Mouse (Mus musculus) neural tube, embryonic 11.5 days (tissue): ENCODE data around the gene Asb1. TPM values are rescaled to one million over a fixed set of nuclear protein-coding genes. Genes with fewer than 3 reads are reported as not detected.
A peak's percentile ranks its signal among the peaks of the same experiment; 100 is the strongest.

ENCODE experiments used
- ATAC-seq: fragments of 200-750 bp; cut with Nextera tagmentation; 2 replicates; pipeline ENCODE4 v1.8.0; 2017; ENCODE audit warnings: moderate number of reproducible peaks, mild to moderate bottlenecking, moderate TSS enrichment, moderate library complexity; ENCODE audit not compliant: insufficient read depth, low FRiP score, low TSS enrichment
- DNase-seq: peaks from one replicate; pipeline ENCODE4 v3.0.0-alpha.2; 2015; ENCODE audit warnings: low spot score
- H3K27ac ChIP-seq: fragments of 300-500 bp; sonication (generic); 2 replicates; pipeline ENCODE4 v1.5.1; 2014; ENCODE audit warnings: low read depth, mild to moderate bottlenecking, low read length
- H3K27me3 ChIP-seq: fragments of 300-500 bp; sonication (generic); 2 replicates; pipeline ENCODE4 v1.6.1; 2014; ENCODE audit warnings: mild to moderate bottlenecking, low read length, mixed read lengths; ENCODE audit not compliant: control insufficient read depth, insufficient read depth
- H3K36me3 ChIP-seq: fragments of 300-500 bp; sonication (generic); 2 replicates; pipeline ENCODE4 v1.6.1; 2014; ENCODE audit warnings: mild to moderate bottlenecking, low read length, moderate library complexity, mixed read lengths; ENCODE audit not compliant: control insufficient read depth, insufficient read depth
- H3K4me1 ChIP-seq: fragments of 300-500 bp; sonication (generic); 2 replicates; pipeline ENCODE4 v1.6.1; 2014; ENCODE audit warnings: low read length, mixed read lengths; ENCODE audit not compliant: control insufficient read depth, insufficient read depth
- H3K4me2 ChIP-seq: fragments of 300-500 bp; sonication (generic); 2 replicates; pipeline ENCODE4 v1.6.1; 2014; ENCODE audit warnings: low read depth, mild to moderate bottlenecking, moderate library complexity
- H3K4me3 ChIP-seq: fragments of 300-500 bp; sonication (generic); 2 replicates; pipeline ENCODE4 v1.5.1; 2014; ENCODE audit warnings: low read depth, low read length
- H3K9ac ChIP-seq: fragments of 300-500 bp; sonication (generic); 2 replicates; pipeline ENCODE4 v1.6.1; 2014; ENCODE audit warnings: mild to moderate bottlenecking, low read length
- H3K9me3 ChIP-seq: fragments of 300-500 bp; sonication (generic); 2 replicates; pipeline ENCODE4 v1.6.1; 2016; ENCODE audit warnings: low read length; ENCODE audit not compliant: control insufficient read depth
- WGBS: fragments of 180-500 bp; shearing (Covaris S2); extraction: QIAGEN DNeasy Blood & Tissue Kit; methylation state at CpG from one replicate; pipeline ENCODE4 v1.1.7; 2014; 5-methylcytosine and 5-hydroxymethylcytosine counted together
- polyA plus RNA-seq: library from polyadenylated mRNA; unstranded; fragments of >200 nt; fragmentation: Nextera tagmentation; extraction: Ambion mirVana; gene quantifications from 2 replicates; pipeline ENCODE4 v1.2.1, GENCODE M21; 2014

Asb1 gene
- polyA plus RNA-seq, 1 experiment from 2014 or later = 16.7 TPM

DNA sequence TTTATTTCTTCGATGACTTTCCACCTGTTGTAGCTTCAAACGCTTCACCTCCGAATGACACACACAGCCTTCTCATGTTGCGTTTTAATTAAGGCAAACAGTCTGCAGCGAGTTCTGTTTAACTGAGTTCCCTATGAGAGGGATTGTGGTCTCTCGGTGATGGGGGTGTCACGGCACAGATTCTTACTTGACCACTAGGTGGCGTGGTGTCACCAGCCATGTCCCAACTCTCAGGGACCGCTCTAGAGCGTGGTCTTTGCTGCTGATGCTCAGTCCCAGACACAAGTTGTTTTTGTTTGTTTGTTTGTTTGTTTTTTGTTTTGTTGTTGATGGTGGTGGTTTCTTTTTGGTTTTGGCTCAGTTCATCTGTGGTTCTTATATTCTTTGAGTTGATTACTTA lies 16.6 kb upstream of the Asb1 start:
- Histone ChIP-seq H3K27ac (no peak overlapping the region), H3K4me1 (no peaks in the 10 kb centered on the region), H3K4me2 (no peak overlapping the region), H3K9me3 (no peaks in the 10 kb centered on the region), H3K9ac (no peak overlapping the region), H3K4me3 (no peak overlapping the region), H3K36me3 (peaks cover 4% of the 10 kb centered on the region), H3K27me3 (no peaks in the 10 kb centered on the region)
- ATAC-seq = no peak
- DNase-seq = peak; percentile 75
- 16% methylated on average over 10 of the region's 10 CpGs for WGBS

DNA sequence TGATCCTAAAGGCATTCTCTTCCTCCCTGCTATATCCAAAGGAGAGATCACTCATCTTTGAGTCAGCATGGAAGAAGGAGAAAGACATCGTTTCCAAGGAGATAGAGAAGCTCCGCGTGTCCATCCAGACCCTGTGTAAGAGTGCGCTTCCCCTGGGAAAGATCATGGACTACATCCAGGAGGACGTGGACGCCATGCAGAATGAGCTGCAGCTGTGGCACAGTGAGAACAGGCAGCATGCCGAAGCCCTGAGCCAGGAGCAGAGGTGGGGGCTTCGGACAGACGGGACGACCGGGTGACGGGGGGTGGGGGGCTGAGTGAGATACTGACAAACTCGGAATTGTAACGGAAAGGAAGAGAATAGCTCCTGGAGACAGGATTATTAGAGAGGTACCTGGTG lies 14.5 kb upstream of the Asb1 start:
- DNase-seq = no peak
- WGBS = 87% methylated on average over 14 of the region's 14 CpGs
- Histone ChIP-seq H3K4me3 (no peak overlapping the region), H3K27me3 (no peaks in the 10 kb centered on the region), H3K9me3 (no peaks in the 10 kb centered on the region), H3K9ac (no peak overlapping the region), H3K36me3 (peaks cover 2% of the 10 kb centered on the region), H3K27ac (no peak overlapping the region), H3K4me1 (no peaks in the 10 kb centered on the region), H3K4me2 (no peak overlapping the region)
- ATAC-seq = no peak

DNA sequence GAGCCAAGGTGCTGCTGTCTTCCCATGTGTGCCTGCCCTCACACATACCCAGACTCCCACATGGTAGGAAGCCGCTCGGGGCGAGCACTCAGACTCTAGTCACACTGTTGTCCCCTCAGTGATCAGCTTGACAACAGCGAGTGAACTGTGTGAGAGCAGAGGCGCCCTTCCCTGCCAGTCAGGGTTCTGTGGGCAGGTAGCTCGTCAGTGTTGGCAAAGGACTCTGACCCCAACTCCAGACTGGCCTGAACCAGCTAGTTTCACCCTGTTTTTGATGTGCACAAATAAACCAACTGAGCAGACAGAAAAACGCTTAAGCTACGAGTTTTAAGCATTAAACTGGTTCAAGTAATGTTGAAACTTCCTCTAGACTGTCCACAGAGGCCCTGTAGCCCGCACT lies 10.2 kb upstream of the Asb1 start:
- Histone ChIP-seq H3K4me1 (no peaks in the 10 kb centered on the region), H3K27ac (no peak overlapping the region), H3K27me3 (no peaks in the 10 kb centered on the region), H3K9me3 (no peaks in the 10 kb centered on the region), H3K36me3 (peaks cover 2% of the 10 kb centered on the region; the same call in 1 of the 2 replicates), H3K4me2 (no peak overlapping the region), H3K4me3 (no peak overlapping the region), H3K9ac (no peak overlapping the region)
- WGBS = 91% methylated on average over 9 of the region's 9 CpGs
- DNase-seq (no peak), ATAC-seq (no peak)

DNA sequence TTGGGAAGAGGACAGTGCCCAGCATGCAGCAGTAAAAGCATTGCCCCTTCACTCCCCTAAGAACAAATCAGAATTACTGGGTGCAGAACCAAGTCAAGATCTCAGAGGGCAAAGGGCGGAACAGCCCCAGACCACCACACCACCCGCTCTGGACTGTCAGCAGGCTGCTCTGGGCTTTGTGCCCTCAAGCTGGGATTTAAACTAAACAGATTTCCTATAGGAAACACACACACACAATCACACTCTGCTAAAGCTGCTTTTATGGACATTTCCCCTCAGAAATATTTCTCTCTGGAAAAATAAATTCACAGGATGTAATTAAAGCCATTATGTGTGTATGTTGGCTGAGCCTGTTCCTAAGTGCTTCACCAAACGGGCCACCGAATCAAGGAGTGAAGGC lies 8.1 kb upstream of the Asb1 start:
- H3K4me1 ChIP-seq = no peaks in the 10 kb centered on the region
- 93% methylated on average over 4 of the region's 4 CpGs for WGBS
- ATAC-seq = no peak

DNA sequence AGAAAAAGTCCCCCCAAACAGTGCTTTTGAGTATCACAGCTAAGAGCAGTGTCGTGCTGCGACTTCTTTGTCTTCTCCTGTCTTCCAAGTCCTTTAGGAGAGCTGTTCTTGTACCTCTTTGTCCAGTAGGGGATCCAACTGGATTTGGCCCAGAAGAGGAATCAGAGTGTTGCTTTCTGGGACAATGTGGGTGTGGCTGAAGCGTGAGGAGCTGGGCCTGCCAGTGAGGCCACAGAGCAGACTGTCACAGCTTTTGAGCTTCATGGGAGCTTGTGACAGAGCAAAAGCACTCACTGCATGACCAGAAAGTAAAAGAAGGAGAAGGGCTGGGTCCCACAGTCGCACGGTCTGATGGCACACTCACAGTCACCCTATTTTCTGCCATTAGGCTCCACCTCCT lies 7.5 kb upstream of the Asb1 start:
- H3K9me3 ChIP-seq = no peaks in the 10 kb centered on the region
- 0 out of 2 replicates have a peak overlapping the region, but pooled peaks have one; percentile 10 for H3K27ac ChIP-seq
- H3K36me3 ChIP-seq = no peaks in the 10 kb centered on the region
- ATAC-seq = no peak
- no peak overlapping the region for H3K4me3 ChIP-seq
- no peaks in the 10 kb centered on the region for H3K4me1 ChIP-seq
- no peak for DNase-seq
- H3K4me2 ChIP-seq = no peak overlapping the region
- peaks cover 3% of the 10 kb centered on the region; the same call in 1 of the 2 replicates for H3K27me3 ChIP-seq
- 85% methylated on average over 5 of the region's 5 CpGs for WGBS
- H3K9ac ChIP-seq = no peak overlapping the region

More for the DNA sequence above, 8.1 kb upstream of the Asb1 start:
- H3K27ac ChIP-seq = no peak overlapping the region
- no peak overlapping the region for H3K9ac ChIP-seq
- H3K27me3 ChIP-seq = no peaks in the 10 kb centered on the region
- H3K36me3 ChIP-seq = no peaks in the 10 kb centered on the region
- H3K4me3 ChIP-seq = no peak overlapping the region
- no peak for DNase-seq
- H3K9me3 ChIP-seq = no peaks in the 10 kb centered on the region
- no peak overlapping the region for H3K4me2 ChIP-seq

- 57% methylated on average over 2 of the region's 2 CpGs for WGBS
- H3K4me3 ChIP-seq = no peak overlapping the region
- H3K4me1 ChIP-seq = no peaks in the 10 kb centered on the region
- H3K27me3 ChIP-seq = peaks cover 3% of the 10 kb centered on the region; the same call in 1 of the 2 replicates
- no peak overlapping the region for H3K27ac ChIP-seq
- H3K4me2 ChIP-seq = no peak overlapping the region
- DNase-seq (no peak), ATAC-seq (no peak)
- H3K9ac ChIP-seq = no peak overlapping the region
- no peaks in the 10 kb centered on the region for H3K9me3 ChIP-seq
- no peaks in the 10 kb centered on the region for H3K36me3 ChIP-seq
Observed at GRCm38 (mm10) chr1:91533483-91533882, 6.9 kb upstream of the Asb1 start.

- ATAC-seq (no peak), DNase-seq (no peak)
- no peaks in the 10 kb centered on the region for H3K36me3 ChIP-seq
- peaks cover 6% of the 10 kb centered on the region; the same call in 1 of the 2 replicates for H3K27me3 ChIP-seq
- no peaks in the 10 kb centered on the region for H3K9me3 ChIP-seq
- H3K4me2 ChIP-seq = no peak overlapping the region
- WGBS = 81% methylated on average over 19 of the region's 19 CpGs
- H3K4me1 ChIP-seq = no peaks in the 10 kb centered on the region
- H3K9ac ChIP-seq = no peak overlapping the region
- H3K27ac ChIP-seq = no peak overlapping the region
- no peak overlapping the region for H3K4me3 ChIP-seq
Observed at GRCm38 (mm10) chr1:91533961-91534723, 6.2 kb upstream of the Asb1 start.

DNA sequence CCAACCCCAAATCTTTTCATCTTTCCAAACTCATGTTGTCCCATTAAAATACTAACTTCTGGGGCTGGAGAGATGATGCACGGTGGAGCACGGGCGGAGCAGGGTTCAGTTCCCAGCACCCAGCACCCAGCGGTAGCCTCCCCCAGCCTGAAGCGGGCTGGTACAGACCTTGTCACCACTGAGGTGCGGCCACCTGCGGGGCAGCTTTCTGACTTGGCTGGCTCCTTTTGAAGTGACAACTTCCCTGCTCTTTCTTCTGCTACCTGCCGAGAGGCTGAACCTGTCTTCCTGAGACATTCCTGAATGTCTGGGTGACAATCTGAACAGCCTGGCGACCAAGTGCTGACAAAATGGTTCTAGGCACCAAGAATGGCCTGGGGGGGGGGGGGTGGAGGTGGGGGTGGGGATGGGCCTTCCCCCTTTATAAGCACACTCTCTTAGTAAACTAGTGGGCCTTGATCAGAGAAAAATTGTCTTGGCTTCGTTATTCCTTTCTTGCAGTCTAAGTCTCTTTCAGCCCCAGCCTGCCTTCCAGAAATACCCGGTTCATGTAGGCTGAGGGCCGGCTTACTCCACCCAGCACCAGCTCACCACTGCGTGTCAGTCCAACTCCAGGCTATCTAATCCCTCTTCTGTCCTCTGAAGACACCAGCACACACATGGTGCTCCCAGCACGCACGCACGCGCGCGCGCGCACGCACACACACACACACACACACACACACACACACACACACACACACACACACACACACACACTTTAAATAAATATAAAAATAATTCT lies 2.4 kb upstream of the Asb1 start:
- H3K4me1 ChIP-seq = peaks cover 15% of the 10 kb centered on the region
- peaks cover 13% of the 10 kb centered on the region; the same call in 1 of the 2 replicates for H3K27me3 ChIP-seq
- H3K4me3 ChIP-seq = no peak overlapping the region
- H3K27ac ChIP-seq = no peak overlapping the region
- H3K36me3 ChIP-seq = no peaks in the 10 kb centered on the region
- DNase-seq (no peak), ATAC-seq (no peak)
- WGBS = 24% methylated on average over 22 of the region's 22 CpGs
- no peaks in the 10 kb centered on the region for H3K9me3 ChIP-seq
- H3K4me2 ChIP-seq = no peak overlapping the region
- no peak overlapping the region for H3K9ac ChIP-seq
